Mouse (Mus musculus) hindbrain, embryonic 16.5 days (tissue): ENCODE data around the gene Meis2. TPM values are rescaled to one million over a fixed set of nuclear protein-coding genes. Genes with fewer than 3 reads are reported as not detected.

Experiments used
- ATAC-seq: fragments of 200-750 bp; cut with Nextera tagmentation; 2 replicates; pipeline ENCODE4 v1.8.0; 2017; ENCODE audit warnings: moderate TSS enrichment, moderate library complexity
- H3K27ac ChIP-seq: fragments of 300-500 bp; sonication (generic); 2 replicates; pipeline ENCODE4 v1.5.1; 2014; ENCODE audit warnings: low read depth, mild to moderate bottlenecking, control low read depth, low read length, moderate library complexity
- H3K27me3 ChIP-seq: fragments of 300-500 bp; sonication (generic); replicated peaks from 2 replicates; pipeline ENCODE4 v1.6.1; 2014; ENCODE audit warnings: low read length; ENCODE audit not compliant: control insufficient read depth, insufficient read depth
- H3K36me3 ChIP-seq: fragments of 300-500 bp; sonication (generic); 2 replicates; pipeline ENCODE4 v1.6.1; 2014; ENCODE audit warnings: mild to moderate bottlenecking, low read length, moderate library complexity, mixed read lengths; ENCODE audit not compliant: control insufficient read depth, insufficient read depth
- H3K4me1 ChIP-seq: fragments of 300-500 bp; sonication (generic); 2 replicates; pipeline ENCODE4 v1.6.1; 2014; ENCODE audit warnings: low read depth, low read length; ENCODE audit not compliant: control insufficient read depth, insufficient read depth
- H3K4me2 ChIP-seq: fragments of 300-500 bp; sonication (generic); 2 replicates; pipeline ENCODE4 v1.6.1; 2014; ENCODE audit warnings: mild to moderate bottlenecking, low read length, control low read depth, moderate library complexity
- H3K4me3 ChIP-seq: fragments of 300-500 bp; sonication (generic); 2 replicates; pipeline ENCODE4 v1.5.1; 2014; ENCODE audit warnings: mild to moderate bottlenecking, low read length, control low read depth, moderate library complexity
- H3K9ac ChIP-seq: fragments of 300-500 bp; sonication (generic); 2 replicates; pipeline ENCODE4 v1.6.1; 2014; ENCODE audit warnings: low read depth, mild to moderate bottlenecking, control low read depth, low read length, moderate library complexity
- H3K9me3 ChIP-seq: fragments of 300-500 bp; sonication (generic); 2 replicates; pipeline ENCODE4 v1.6.1; 2014; ENCODE audit warnings: mild to moderate bottlenecking, low read length, moderate library complexity; ENCODE audit not compliant: control insufficient read depth
- WGBS: fragments of 180-500 bp; shearing (Covaris S2); extraction: QIAGEN DNeasy Blood & Tissue Kit; methylation state at CpG from one replicate; pipeline ENCODE4 v1.1.7; 2014; 5-methylcytosine and 5-hydroxymethylcytosine counted together
- polyA plus RNA-seq: library from polyadenylated mRNA; unstranded; fragments of >200 nt; fragmentation: Nextera tagmentation; extraction: Ambion mirVana; gene quantifications from 2 replicates; pipeline ENCODE4 v1.2.1, GENCODE M21; 2015

Meis2 gene
- polyA plus RNA-seq, 1 experiment from 2014 or later: 128 TPM

- peak overlapping the region; percentile 60 for H3K9ac ChIP-seq
- WGBS: 11% methylated on average over 10 of the region's 10 CpGs
- H3K9me3 ChIP-seq: no peaks in the 10 kb centered on the region
- H3K4me1 ChIP-seq: peaks cover 5% of the 10 kb centered on the region
- no peaks in the 10 kb centered on the region for H3K36me3 ChIP-seq
- peak overlapping the region; percentile 59 for H3K4me3 ChIP-seq
- peak overlapping the region; percentile 72 for H3K27ac ChIP-seq
- peak overlapping the region; percentile 64 for H3K4me2 ChIP-seq
- no peak for ATAC-seq
- H3K27me3 ChIP-seq: no peaks in the 10 kb centered on the region; the same call in 1 of the 2 replicates
Measured at GRCm38 (mm10) chr2:116070614-116071425, 5.2 kb upstream of the Meis2 start.

GRCm38 (mm10) chr2:116069451-116070225 lies 4.0 kb upstream of the Meis2 start:
- ATAC-seq: no peak

GRCm38 (mm10) chr2:116068901-116069300 lies 3.3 kb upstream of the Meis2 start:
- ATAC-seq: no peak
- Histone ChIP-seq H3K4me2 (peak overlapping the region; percentile 64), H3K9ac (peak overlapping the region; percentile 41; the same call in 1 of the 2 replicates), H3K4me3 (peak overlapping the region; percentile 59), H3K27me3 (no peaks in the 10 kb centered on the region), H3K9me3 (no peaks in the 10 kb centered on the region), H3K4me1 (no peaks in the 10 kb centered on the region), H3K27ac (peak overlapping the region; percentile 91), H3K36me3 (no peaks in the 10 kb centered on the region)
- WGBS: 17% methylated on average over 7 of the region's 7 CpGs

More at GRCm38 (mm10) chr2:116069451-116070225, 4.0 kb upstream of the Meis2 start:
- Histone ChIP-seq H3K4me2 (peak overlapping the region; percentile 64), H3K36me3 (no peaks in the 10 kb centered on the region), H3K4me1 (no peaks in the 10 kb centered on the region), H3K27ac (peak overlapping the region; percentile 91), H3K4me3 (peak overlapping the region; percentile 59), H3K9me3 (no peaks in the 10 kb centered on the region), H3K9ac (peak overlapping the region; percentile 46), H3K27me3 (no peaks in the 10 kb centered on the region; the same call in 1 of the 2 replicates)
- 15% methylated on average over 8 of the region's 8 CpGs for WGBS

- Histone ChIP-seq H3K9ac (peak overlapping the region; percentile 66; the same call in 1 of the 2 replicates), H3K27ac (peak overlapping the region; percentile 91), H3K4me3 (peak overlapping the region; percentile 59), H3K27me3 (no peaks in the 10 kb centered on the region), H3K4me2 (peak overlapping the region; percentile 64), H3K4me1 (no peaks in the 10 kb centered on the region), H3K9me3 (no peaks in the 10 kb centered on the region), H3K36me3 (no peaks in the 10 kb centered on the region)
- no peak for ATAC-seq
- WGBS: 5% methylated on average over 11 of the region's 11 CpGs
Measured at GRCm38 (mm10) chr2:116068461-116068860, 2.8 kb upstream of the Meis2 start.

DNA sequence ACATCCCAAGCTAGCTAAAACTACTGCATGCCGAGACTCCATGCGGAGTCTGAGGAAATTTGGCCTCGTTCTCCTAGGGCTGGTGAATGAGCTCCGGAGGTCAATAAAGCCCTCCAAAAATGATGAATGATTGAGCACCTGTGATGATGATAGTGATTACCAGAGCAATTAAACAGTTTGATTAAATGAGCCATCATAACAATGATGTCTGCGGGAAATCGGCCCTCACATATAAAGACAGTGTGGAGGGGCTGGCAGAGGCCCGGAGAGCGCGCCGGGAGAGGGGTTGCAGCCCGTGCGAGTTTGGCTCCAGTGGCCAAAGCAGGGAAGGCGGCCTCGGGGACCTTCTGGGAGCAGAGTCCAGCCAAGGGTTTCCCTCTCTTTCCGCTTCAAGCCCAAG lies 2.1 kb upstream of the Meis2 start:
- Histone ChIP-seq H3K27me3 (no peaks in the 10 kb centered on the region), H3K27ac (peak overlapping the region; percentile 91), H3K36me3 (no peaks in the 10 kb centered on the region), H3K9me3 (no peaks in the 10 kb centered on the region), H3K4me1 (no peaks in the 10 kb centered on the region), H3K9ac (peak overlapping the region; percentile 66), H3K4me2 (peak overlapping the region; percentile 64), H3K4me3 (peak overlapping the region; percentile 59)
- ATAC-seq: no peak
- 1% methylated on average over 15 of the region's 15 CpGs for WGBS

DNA sequence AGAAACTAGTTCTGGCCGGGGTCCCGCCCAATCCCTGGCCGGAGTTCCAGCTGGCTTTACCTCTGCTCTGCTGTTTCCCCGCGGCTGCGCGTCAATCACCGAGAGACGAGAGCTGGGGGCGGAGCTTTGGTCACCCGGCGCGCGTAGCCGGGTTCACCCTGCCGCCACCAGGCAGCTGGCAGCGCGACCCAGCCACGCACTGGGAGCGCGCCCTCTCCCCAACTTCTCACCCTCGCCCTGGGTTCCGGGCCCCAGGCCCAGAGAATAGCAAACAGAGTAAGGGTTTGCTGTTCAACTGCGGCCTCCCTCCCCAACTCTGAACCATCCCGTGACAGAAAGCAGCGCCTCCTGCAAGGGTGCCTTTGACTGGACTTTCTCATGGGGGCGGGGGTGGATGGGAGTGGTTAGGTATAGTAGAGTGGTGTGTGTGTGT lies 1.4 kb upstream of the Meis2 start:
- ATAC-seq: peak; percentile 78
- Histone ChIP-seq H3K4me1 (no peaks in the 10 kb centered on the region), H3K9me3 (no peaks in the 10 kb centered on the region), H3K36me3 (no peaks in the 10 kb centered on the region), H3K27me3 (no peaks in the 10 kb centered on the region), H3K4me3 (peak overlapping the region; percentile 59), H3K4me2 (peak overlapping the region; percentile 64), H3K9ac (peak overlapping the region; percentile 66), H3K27ac (peak overlapping the region; percentile 91)
- under 1% methylated on average over 27 of the region's 27 CpGs for WGBS

DNA sequence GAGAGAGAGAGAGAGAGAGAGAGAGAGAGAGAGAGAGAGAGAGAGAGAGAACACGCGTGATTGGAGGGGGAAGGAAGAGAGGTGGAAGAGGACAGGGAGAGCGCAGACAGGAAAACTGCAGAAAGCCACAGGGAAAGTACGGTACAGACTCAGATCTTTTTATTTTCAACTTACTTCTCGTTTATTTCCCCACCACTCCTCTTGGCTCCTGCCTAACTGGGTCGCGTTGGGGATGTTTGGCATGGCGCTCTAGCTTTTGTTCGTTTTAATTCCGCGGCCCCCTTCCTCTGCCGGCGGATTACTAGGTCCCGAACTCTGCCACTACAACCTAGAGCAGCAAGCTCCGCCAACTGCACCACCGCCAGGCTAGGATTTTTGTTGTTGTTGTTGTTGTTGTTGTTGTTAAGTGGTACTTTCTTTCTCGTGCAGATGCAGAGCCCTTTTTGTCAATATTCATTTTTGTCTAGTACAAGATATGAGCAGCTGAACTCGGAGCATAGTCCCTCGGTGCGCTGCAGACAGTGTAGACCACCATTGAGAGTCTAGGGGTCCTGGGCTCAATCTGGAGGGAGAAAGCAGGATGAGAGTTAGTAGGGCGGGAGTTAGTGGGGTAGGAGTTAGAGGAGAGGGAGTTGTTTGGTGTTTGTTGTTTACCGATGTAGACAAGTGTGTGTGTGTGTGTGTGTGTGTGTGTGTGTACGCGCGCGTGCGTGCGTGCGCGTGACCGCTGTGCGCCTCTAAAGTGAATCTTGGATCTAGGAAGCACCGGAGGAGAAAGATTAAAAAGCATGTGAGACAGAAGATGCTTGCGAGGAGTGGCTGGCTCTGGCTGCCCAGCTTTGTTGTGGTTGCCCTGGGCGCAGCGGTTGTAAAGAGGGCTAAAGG lies 660 bp upstream of the Meis2 start:
- ATAC-seq: peak; percentile 41
- WGBS: under 1% methylated on average over 36 of the region's 36 CpGs
- no peaks in the 10 kb centered on the region for H3K36me3 ChIP-seq
- H3K4me3 ChIP-seq: peak overlapping the region; percentile 59
- H3K27ac ChIP-seq: peak overlapping the region; percentile 91
- peak overlapping the region; percentile 64 for H3K4me2 ChIP-seq
- H3K27me3 ChIP-seq: no peaks in the 10 kb centered on the region
- peak overlapping the region; percentile 66 for H3K9ac ChIP-seq
- H3K4me1 ChIP-seq: no peaks in the 10 kb centered on the region
- no peaks in the 10 kb centered on the region for H3K9me3 ChIP-seq

GRCm38 (mm10) chr2:116065057-116065456 lies 582 bp downstream of the Meis2 start:
- no peak for ATAC-seq
- Histone ChIP-seq H3K27me3 (no peaks in the 10 kb centered on the region), H3K4me3 (peak overlapping the region; percentile 59), H3K36me3 (no peaks in the 10 kb centered on the region), H3K9me3 (no peaks in the 10 kb centered on the region), H3K4me2 (peak overlapping the region; percentile 64), H3K9ac (peak overlapping the region; percentile 82), H3K4me1 (no peaks in the 10 kb centered on the region; the same call in 1 of the 2 replicates), H3K27ac (peak overlapping the region; percentile 91)
- under 1% methylated on average over 10 of the region's 10 CpGs for WGBS
